Mouse (Mus musculus) kidney, adult 2 months (tissue): ENCODE data around the gene Swap70. TPM values are rescaled to one million over a fixed set of nuclear protein-coding genes. Genes with fewer than 3 reads are reported as not detected.

Experiments
- DNase-seq: peaks from one replicate; pipeline ENCODE4 v3.0.0; 2021
- H3K27ac ChIP-seq: fragments of 200-500 bp; 2 replicates; pipeline ENCODE4 v1.5.1; 2012; ENCODE audit warnings: low read depth, low read length, control low read depth, inconsistent platforms; ENCODE audit not compliant: insufficient read depth
- H3K27me3 ChIP-seq: fragments of 200-500 bp; replicated peaks from 2 replicates; pipeline ENCODE4 v1.6.1; 2012; ENCODE audit warnings: mild to moderate bottlenecking, moderate library complexity, low read length, inconsistent platforms; ENCODE audit not compliant: control insufficient read depth, insufficient read depth
- H3K36me3 ChIP-seq: fragments of 200-500 bp; 2 replicates; pipeline ENCODE4 v1.6.1; 2012; ENCODE audit warnings: mild to moderate bottlenecking, moderate library complexity, low read length, inconsistent platforms; ENCODE audit not compliant: control insufficient read depth, insufficient read depth
- H3K4me1 ChIP-seq: fragments of 200-500 bp; 2 replicates; pipeline ENCODE4 v1.6.1; 2011; ENCODE audit warnings: low read length; ENCODE audit not compliant: control insufficient read depth, insufficient read depth
- H3K4me3 ChIP-seq: fragments of 200-500 bp; 2 replicates; pipeline ENCODE4 v1.5.1; 2011; ENCODE audit warnings: mild to moderate bottlenecking, low read depth, low read length, control low read depth; ENCODE audit not compliant: insufficient read depth
- CTCF ChIP-seq: fragments of 200-500 bp; conservative IDR thresholded peaks from 2 replicates; pipeline ENCODE4 v1.5.1; 2011; ENCODE audit warnings: low read depth, mild to moderate bottlenecking, control low read depth, low read length, moderate library complexity, mixed read lengths; ENCODE audit not compliant: insufficient read depth, insufficient read length
- POLR2A ChIP-seq: fragments of 200-500 bp; IDR thresholded peaks from one replicate; pipeline ENCODE4 v1.6.1; 2011; ENCODE audit warnings: low read depth, low read length, control low read depth
- WGBS: fragments of 180-500 bp; shearing (Covaris S2); methylation state at CpG from one replicate; pipeline ENCODE4 v1.1.7; 2018; 5-methylcytosine and 5-hydroxymethylcytosine counted together
- polyA plus RNA-seq: library from polyadenylated mRNA; depleted of rRNA; stranded (reverse); fragments of >200 nt; gene quantifications from 2 replicates; pipeline ENCODE4 v1.2.3, GENCODE M21; 2012

Swap70 gene
- polyA plus RNA-seq, 1 experiment, result 12.5 TPM

DNA sequence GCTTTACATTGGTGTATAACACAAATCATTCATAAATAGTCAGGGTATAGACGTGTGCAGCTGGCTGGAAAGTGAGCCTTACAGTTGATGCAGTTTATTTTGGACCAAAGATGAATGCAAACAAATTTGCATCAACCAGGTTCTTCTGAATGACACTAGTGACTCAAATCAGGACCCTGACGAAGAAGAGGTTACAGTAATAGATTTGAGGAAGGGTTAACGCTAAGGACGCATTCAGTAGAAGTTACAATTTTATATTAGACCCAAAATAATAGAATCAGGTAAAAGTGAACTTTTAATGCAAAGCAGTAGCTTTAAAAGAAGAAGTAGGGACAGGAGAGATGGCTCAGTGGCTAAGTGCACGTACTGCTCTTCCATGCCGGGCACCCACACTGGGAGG lies 19.6 kb upstream of the Swap70 start:
- WGBS, result 96% methylated on average over 6 of the region's 6 CpGs
- Histone ChIP-seq H3K36me3 (no peaks in the 10 kb centered on the region), H3K4me3 (no peak overlapping the region), H3K27ac (no peak overlapping the region), H3K4me1 (no peaks in the 10 kb centered on the region), H3K27me3 (no peaks in the 10 kb centered on the region)
- no peak for DNase-seq
- TF ChIP-seq CTCF (no peak), POLR2A (no peak)

DNA sequence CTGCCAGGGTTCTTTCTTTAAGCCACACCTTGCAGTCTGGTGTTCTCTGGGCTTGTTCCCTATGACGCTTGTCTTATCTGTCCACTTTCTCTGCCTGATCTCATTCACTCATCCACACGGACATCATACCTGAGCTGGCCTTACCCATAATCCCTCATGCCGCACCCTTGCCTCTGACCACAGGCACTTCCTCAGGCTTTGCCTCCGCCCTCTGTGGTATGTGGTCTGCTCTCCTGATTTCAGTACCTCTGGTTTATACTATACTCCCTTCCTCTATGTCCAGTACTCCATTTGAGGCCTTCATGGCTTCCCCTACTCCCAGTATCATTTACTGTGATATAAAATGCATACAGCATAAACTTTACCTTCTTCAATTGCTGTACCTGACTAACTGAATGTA lies 17.3 kb upstream of the Swap70 start:
- Histone ChIP-seq H3K36me3 (no peaks in the 10 kb centered on the region), H3K27me3 (no peaks in the 10 kb centered on the region), H3K27ac (no peak overlapping the region), H3K4me1 (no peaks in the 10 kb centered on the region), H3K4me3 (no peak overlapping the region)
- no peak for DNase-seq
- WGBS, result 94% methylated on average over 4 of the region's 4 CpGs
- TF ChIP-seq POLR2A (no peak), CTCF (no peak)

DNA sequence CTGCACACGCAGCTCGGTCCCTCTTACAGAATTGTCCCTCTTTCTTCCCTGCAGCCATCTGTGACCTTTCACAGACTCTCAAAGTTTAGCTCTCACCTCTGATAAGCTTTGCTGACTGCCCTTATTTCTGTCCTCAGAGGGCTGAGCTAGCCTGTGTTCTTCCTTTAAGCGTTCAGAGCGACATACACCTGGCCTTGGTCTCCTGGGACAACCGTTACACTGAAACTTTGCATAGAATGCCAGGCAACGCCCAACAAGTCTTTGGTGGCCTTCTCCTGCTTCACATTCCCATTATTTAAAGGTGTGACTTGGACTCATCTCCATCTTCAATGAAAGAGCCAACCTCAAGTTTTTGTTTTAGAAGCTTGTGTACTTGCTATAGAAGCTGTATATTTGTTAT lies 13.2 kb upstream of the Swap70 start:
- no peaks in the 10 kb centered on the region for H3K27me3 ChIP-seq
- TF ChIP-seq CTCF, result no peak
- no peak for TF ChIP-seq POLR2A
- H3K36me3 ChIP-seq, result no peaks in the 10 kb centered on the region
- H3K27ac ChIP-seq, result no peak overlapping the region
- no peak for DNase-seq
- 97% methylated on average over 6 of the region's 6 CpGs for WGBS
- no peaks in the 10 kb centered on the region for H3K4me1 ChIP-seq
- H3K4me3 ChIP-seq, result no peak overlapping the region

DNA sequence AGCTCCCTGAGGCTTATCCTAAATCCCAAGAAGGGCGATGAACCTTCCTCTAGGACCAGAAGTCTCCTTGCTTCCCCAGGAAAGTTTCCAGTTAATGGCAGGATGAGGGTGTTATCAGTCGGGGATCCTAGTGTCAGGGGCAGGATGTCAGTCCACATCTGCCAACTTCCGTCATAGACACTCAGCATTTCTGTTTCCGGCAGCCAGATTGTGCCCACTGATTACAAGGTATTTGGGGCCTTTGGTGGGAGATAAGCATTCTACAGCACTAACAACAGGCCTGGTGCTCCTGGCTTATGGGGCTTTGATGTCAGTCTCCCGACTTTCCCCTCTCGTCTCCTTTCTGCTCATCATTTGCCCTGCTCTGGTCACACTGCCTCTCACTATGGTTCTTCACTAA lies 12.1 kb upstream of the Swap70 start:
- TF ChIP-seq POLR2A, result no peak
- Histone ChIP-seq H3K27ac (0 out of 2 replicates have a peak overlapping the region, but pooled peaks have one; percentile 9), H3K36me3 (no peaks in the 10 kb centered on the region), H3K4me3 (no peak overlapping the region), H3K4me1 (no peaks in the 10 kb centered on the region), H3K27me3 (no peaks in the 10 kb centered on the region)
- peak; percentile 26 for DNase-seq
- 71% methylated on average over 6 of the region's 6 CpGs for WGBS

DNA sequence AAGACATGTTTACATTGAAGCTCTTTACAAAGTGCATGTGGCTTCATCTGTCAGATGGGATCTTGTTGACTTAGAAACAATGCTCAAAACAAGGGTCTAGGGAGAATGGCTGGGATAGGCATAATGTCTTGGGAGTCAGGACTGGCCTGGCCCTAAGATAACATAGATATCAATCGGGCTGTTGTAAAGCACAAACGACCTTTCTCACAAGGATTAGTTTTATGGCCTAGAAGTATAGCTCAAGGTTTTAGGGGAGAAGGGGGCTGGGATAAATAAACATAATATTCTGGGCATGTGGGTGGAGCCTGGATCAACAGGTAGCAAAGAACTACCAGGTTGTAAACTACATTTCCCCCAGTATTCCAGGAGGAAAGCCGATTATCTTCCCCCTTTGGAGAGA lies 10.5 kb upstream of the Swap70 start:
- TF ChIP-seq POLR2A, result no peak
- TF ChIP-seq CTCF, result no peak
- no peaks in the 10 kb centered on the region for H3K4me1 ChIP-seq
- no peaks in the 10 kb centered on the region for H3K27me3 ChIP-seq
- DNase-seq, result no peak
- H3K27ac ChIP-seq, result no peak overlapping the region
- H3K4me3 ChIP-seq, result no peak overlapping the region
- no peaks in the 10 kb centered on the region for H3K36me3 ChIP-seq
- WGBS, result 69% methylated on average over 3 of the region's 3 CpGs

DNA sequence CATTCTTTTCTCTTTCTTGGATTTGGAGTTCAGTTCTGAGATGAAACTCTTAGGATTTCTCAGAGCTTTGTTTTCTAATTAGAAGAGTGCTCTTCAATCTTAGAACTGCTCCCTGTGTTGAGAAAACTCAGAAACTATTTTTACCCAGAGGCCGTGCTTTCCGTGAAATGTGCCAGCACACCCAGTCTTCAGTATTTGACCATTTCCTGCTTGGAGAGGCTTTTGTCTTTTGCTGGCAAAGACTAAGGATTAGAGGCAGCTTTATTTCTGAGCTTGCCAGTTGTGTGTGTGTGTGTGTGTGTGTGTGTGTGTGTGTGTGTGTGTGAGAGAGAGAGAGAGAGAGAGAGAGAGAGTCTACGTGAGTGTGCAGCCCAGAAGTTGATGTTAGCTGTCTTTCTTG lies 6.6 kb upstream of the Swap70 start:
- no peak overlapping the region for H3K4me3 ChIP-seq
- no peaks in the 10 kb centered on the region for H3K4me1 ChIP-seq
- WGBS, result 53% methylated on average over 3 of the region's 3 CpGs
- peak; percentile 55 for DNase-seq
- TF ChIP-seq POLR2A, result no peak
- TF ChIP-seq CTCF, result no peak
- no peaks in the 10 kb centered on the region for H3K27me3 ChIP-seq
- H3K27ac ChIP-seq, result peak overlapping the region; percentile 38
- H3K36me3 ChIP-seq, result no peaks in the 10 kb centered on the region

DNA sequence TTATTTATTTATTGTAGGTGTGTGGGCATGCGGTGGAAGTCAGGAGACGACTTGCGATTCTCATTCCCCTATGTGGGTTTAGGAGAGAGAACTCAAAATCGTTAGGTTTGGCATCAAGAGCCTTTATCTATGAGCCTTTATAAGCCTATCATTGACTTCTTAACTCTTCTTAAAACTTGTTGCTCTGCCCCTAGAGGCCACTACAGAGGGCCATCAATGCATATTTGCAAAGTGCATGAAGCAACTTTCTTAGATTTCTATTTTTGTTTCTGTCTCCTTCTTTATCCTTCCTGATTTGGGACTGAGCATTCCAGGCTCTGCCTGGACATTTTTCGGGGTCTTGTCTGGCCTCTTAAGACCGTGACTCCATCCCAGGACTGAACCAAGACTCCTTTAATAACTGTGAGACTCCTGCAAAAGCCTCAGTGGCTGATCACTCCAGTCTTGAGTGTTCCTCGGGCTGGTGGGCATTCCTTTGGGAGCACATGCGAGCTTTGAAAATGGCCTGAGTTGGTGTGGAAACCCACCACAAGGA lies 393 bp upstream of the Swap70 start:
- H3K27ac ChIP-seq, result peak overlapping the region; percentile 72
- peak overlapping the region; percentile 67 for H3K4me3 ChIP-seq
- H3K4me1 ChIP-seq, result peaks cover 2% of the 10 kb centered on the region; the same call in 1 of the 2 replicates
- TF ChIP-seq CTCF, result no peak
- no peak for TF ChIP-seq POLR2A
- no peak for DNase-seq
- no peaks in the 10 kb centered on the region for H3K27me3 ChIP-seq
- H3K36me3 ChIP-seq, result no peaks in the 10 kb centered on the region
- WGBS, result 22% methylated on average over 8 of the region's 8 CpGs

DNA sequence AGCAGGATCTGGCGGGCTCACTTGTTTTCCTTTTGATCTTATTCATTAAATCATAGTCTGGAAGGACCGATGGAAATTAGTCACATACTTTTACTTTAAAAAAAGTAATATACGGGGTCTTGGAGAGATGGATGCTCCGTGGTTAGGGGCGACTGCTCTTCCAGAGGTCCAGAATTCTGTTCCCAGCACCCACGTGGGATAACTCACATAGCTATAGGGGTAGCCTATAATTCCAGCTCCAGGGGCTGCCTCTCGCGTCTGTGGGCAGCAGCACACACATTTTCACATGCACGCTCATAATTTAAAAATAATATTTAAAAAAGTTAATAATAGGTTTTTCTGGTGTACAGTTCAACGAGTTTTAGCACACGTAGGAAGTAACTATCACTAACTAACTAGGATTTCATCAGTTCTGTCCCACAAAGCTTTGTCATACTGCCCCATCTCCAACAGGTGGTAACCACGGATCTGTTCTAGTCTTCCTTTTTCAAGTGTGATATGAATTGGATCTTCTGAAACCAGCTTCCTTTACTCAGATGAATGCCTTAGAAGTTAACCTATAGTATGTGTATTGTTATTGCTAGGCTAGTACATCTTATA lies 1.2 kb downstream of the Swap70 start:
- peaks cover 2% of the 10 kb centered on the region; the same call in 1 of the 2 replicates for H3K4me1 ChIP-seq
- H3K4me3 ChIP-seq, result peak overlapping the region; percentile 67
- DNase-seq, result no peak
- 18% methylated on average over 12 of the region's 12 CpGs for WGBS
- H3K27ac ChIP-seq, result no peak overlapping the region
- TF ChIP-seq CTCF, result no peak
- no peak for TF ChIP-seq POLR2A
- H3K36me3 ChIP-seq, result no peaks in the 10 kb centered on the region
- H3K27me3 ChIP-seq, result no peaks in the 10 kb centered on the region
